Mouse (Mus musculus) hindbrain, embryonic 14.5 days (tissue): ENCODE measurements around the gene Gm49396. TPM values are rescaled to one million over a fixed set of nuclear protein-coding genes. Genes with fewer than 3 reads are reported as not detected.

Experiments
- ATAC-seq: fragments of 200-750 bp; cut with Nextera tagmentation; 2 replicates; pipeline ENCODE4 v1.8.0; 2017; ENCODE audit warnings: moderate number of reproducible peaks, mild to moderate bottlenecking, moderate TSS enrichment, moderate library complexity; ENCODE audit not compliant: low FRiP score
- DNase-seq: peaks from one replicate; pipeline ENCODE4 v3.0.0-alpha.2; 2015; ENCODE audit warnings: low spot score
- H3K27ac ChIP-seq: fragments of 300-500 bp; sonication (generic); 2 replicates; pipeline ENCODE4 v1.5.1; 2014; ENCODE audit warnings: mild to moderate bottlenecking, moderate library complexity
- H3K27me3 ChIP-seq: fragments of 300-500 bp; sonication (generic); 2 replicates; pipeline ENCODE4 v1.6.1; 2014; ENCODE audit warnings: mild to moderate bottlenecking, low read length, mixed read lengths; ENCODE audit not compliant: control insufficient read depth, insufficient read depth
- H3K36me3 ChIP-seq: fragments of 300-500 bp; sonication (generic); replicated peaks from 2 replicates; pipeline ENCODE4 v1.6.1; 2014; ENCODE audit not compliant: control insufficient read depth, insufficient read depth
- H3K4me1 ChIP-seq: fragments of 300-500 bp; sonication (generic); replicated peaks from 2 replicates; pipeline ENCODE4 v1.6.1; 2014; ENCODE audit warnings: antibody characterized with exemption, low read length, mixed read lengths; ENCODE audit not compliant: control insufficient read depth, insufficient read depth
- H3K4me2 ChIP-seq: fragments of 300-500 bp; sonication (generic); replicated peaks from 2 replicates; pipeline ENCODE4 v1.6.1; 2014; ENCODE audit warnings: mild to moderate bottlenecking, moderate library complexity
- H3K4me3 ChIP-seq: fragments of 300-500 bp; sonication (generic); replicated peaks from 2 replicates; pipeline ENCODE4 v1.5.1; 2014; ENCODE audit warnings: mild to moderate bottlenecking, low read length
- H3K9ac ChIP-seq: fragments of 300-500 bp; sonication (generic); 2 replicates; pipeline ENCODE4 v1.6.1; 2014
- H3K9me3 ChIP-seq: fragments of 300-500 bp; sonication (generic); 2 replicates; pipeline ENCODE4 v1.6.1; 2016; ENCODE audit warnings: low read length; ENCODE audit not compliant: control insufficient read depth
- WGBS: fragments of 180-500 bp; shearing (Covaris S2); extraction: QIAGEN DNeasy Blood & Tissue Kit; methylation state at CpG from one replicate; pipeline ENCODE4 v1.1.7; 2014; 5-methylcytosine and 5-hydroxymethylcytosine counted together
- polyA plus RNA-seq: library from polyadenylated mRNA; unstranded; fragments of >200 nt; fragmentation: Nextera tagmentation; extraction: Ambion mirVana; gene quantifications from 2 replicates; pipeline ENCODE4 v1.2.1, GENCODE M21; 2014

Gene Gm49396
- polyA plus RNA-seq, 1 experiment from 2014 or later: 6.5 TPM

DNA sequence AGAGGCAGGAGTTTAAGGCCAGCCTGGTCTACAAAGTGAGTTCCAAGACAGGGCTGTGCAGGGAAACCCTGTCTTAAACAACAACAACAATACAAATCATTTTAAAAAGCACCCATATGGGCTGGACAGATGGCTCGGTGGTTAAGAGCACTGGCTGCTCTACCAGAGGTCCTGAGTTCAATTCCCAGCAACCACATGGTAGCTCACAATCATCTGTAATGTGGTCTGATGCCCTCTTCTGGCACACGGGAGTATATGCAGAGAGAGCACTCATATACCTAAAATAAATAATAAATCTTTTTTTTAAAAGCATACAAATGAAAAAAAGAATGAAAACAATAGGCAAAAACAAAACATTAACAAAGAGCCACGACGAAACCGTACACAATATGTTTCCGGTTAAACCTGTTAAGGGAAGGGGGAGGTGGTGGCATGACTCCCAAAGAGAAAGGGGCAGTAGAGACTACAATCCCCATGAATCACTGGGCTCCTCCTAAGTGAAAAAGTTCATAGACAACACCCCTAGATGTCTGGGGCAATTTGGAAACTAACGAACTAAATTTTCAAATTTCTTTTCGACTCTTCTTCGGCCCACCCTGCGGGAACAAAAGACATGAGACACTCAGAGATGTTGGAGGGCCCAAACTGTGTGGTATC lies 11.6 kb upstream of the Gm49396 start:
- Histone ChIP-seq H3K9ac (peak overlapping the region; percentile 58), H3K27ac (peak overlapping the region; percentile 91), H3K4me1 (peaks cover 13% of the 10 kb centered on the region), H3K4me3 (peak overlapping the region; percentile 54), H3K9me3 (no peaks in the 10 kb centered on the region), H3K27me3 (peaks cover 8% of the 10 kb centered on the region; the same call in 1 of the 2 replicates), H3K4me2 (peak overlapping the region; percentile 74), H3K36me3 (peaks cover 34% of the 10 kb centered on the region)
- DNase-seq: peak; percentile 82
- peak; percentile 58 for ATAC-seq
- WGBS: 4% methylated on average over 10 of the region's 10 CpGs

DNA sequence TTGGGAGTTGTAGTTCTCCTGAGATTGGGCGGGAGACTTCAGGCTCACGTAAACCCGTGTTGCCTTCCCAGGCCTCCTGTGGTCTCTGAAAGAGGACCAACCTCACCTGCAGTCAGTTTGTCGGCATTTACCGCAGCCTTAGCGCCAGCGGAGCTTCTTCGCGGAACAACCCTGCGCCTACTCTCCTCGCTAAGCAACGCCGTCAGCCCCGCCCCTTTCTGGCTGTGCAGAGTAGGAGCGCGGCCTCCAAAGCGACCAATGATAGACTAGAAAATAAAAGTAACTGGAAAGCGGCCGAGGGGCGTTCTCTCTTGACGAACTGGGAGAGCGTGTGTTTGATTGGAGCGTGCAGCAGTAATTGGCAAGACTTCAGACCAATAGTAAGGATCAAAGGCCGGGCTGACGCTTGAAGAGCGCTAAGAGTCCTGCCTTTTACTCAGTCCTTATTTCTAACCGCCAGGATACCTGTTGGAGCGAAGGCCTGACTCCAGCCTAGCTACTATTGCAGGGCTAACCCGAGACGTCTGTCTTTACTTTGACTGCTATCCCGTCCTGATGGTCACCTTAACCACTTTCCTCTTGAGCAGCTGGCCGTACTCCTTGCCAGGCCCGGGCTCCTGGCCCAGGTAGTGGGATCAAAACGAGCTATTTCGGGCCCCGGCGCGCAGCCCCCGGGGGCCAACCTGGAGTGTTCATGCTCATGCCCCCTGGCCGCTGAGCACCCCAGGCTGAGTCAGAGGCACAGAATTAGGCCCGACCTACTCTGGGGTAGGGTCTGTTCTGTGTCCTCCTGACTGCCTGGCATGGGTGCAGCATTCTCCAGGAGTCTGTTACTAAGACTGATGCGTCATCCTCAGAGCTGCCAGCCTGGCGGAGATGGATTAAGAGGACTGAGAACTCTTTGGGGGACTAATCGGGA lies 10.8 kb upstream of the Gm49396 start, which contains the start of the genes Hspb6 and Proser3:
Gene Hspb6, plus strand, starts transcription at position 77 of the 919 bp plus-strand sequence.
Gene Proser3, minus strand, starts transcription at position 198 of the 919 bp plus-strand sequence.
- DNase-seq: peak; percentile 97
- Histone ChIP-seq H3K36me3 (peaks cover 36% of the 10 kb centered on the region), H3K9ac (peak within 1 kb of the TSS; percentile 58), H3K4me3 (peak within 1 kb of the TSS; percentile 54), H3K4me1 (peaks cover 13% of the 10 kb centered on the region), H3K9me3 (no peaks in the 10 kb centered on the region), H3K4me2 (peak within 1 kb of the TSS; percentile 74), H3K27ac (peak within 1 kb of the TSS; percentile 91), H3K27me3 (peaks cover 8% of the 10 kb centered on the region; the same call in 1 of the 2 replicates)
- WGBS: under 1% methylated on average over 44 of the region's 44 CpGs
- peak; percentile 95 for ATAC-seq

DNA sequence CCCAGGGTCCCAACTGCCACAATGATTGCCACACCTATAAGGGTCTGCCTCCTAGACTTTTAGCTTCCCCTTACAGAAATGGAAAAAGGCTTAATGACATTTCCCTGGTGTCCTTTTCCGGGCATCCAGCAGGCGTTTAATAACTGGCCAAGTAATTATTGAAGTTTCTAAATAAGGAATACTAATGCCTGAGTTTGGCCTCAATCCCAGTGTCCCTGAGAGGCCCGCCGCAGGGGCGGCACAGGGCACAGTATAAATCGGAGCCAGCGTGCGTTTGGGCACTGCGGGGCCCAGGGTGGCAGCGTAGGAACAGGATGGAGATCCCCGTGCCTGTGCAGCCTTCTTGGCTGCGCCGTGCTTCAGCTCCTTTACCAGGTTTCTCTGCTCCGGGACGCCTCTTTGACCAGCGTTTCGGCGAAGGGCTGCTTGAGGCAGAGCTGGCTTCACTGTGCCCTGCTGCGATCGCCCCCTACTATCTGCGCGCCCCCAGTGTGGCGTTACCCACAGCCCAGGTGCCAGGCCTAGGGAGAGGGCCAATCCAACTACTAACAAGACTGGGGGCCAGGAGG lies 10.0 kb upstream of the Gm49396 start:
- Histone ChIP-seq H3K4me3 (peak overlapping the region; percentile 54), H3K9me3 (no peaks in the 10 kb centered on the region), H3K4me2 (peak overlapping the region; percentile 74), H3K4me1 (peaks cover 14% of the 10 kb centered on the region), H3K9ac (peak overlapping the region; percentile 50; the same call in 1 of the 2 replicates), H3K27me3 (peaks cover 8% of the 10 kb centered on the region; the same call in 1 of the 2 replicates), H3K36me3 (peaks cover 36% of the 10 kb centered on the region), H3K27ac (peak overlapping the region; percentile 61; the same call in 1 of the 2 replicates)
- DNase-seq (no peak), ATAC-seq (no peak)
- 7% methylated on average over 23 of the region's 23 CpGs for WGBS

DNA sequence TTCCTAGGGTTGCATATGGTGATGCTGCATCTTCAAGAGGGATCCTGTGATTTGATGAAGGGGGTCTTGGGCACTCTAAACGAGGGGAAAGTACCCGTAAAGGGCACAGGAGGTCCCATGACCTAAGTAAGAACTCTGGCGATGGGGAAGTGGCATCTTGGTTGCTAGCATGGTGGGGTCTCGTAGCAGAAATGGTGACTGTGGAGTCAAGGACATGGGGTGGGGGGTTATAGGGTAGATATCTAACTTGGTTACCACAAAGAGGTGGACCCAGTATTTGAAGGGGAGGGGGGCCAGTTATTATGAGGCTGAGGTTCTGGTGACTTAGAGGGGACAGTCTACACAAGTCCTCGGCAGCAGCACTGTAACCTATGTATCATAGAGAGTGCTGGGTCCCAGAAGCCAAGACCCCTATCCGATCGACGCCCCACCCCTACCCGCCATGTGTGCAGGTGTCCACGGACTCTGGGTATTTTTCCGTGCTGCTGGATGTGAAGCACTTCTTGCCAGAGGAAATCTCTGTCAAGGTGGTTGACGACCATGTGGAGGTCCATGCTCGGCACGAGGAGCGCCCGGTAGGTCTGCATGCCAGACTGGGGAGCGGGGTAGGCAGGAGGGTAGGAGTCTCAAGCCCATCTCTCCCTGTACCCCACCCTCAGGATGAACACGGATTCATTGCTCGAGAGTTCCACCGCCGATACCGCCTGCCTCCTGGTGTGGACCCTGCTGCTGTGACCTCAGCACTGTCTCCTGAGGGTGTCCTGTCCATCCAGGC lies 9.1 kb upstream of the Gm49396 start:
- 87% methylated on average over 22 of the region's 22 CpGs for whole genome bisulfite sequencing
- Histone ChIP-seq H3K9ac (no peak overlapping the region), H3K36me3 (peaks cover 30% of the 10 kb centered on the region)

GRCm38 (mm10) chr7:30556894-30557536 lies 6.1 kb upstream of the Gm49396 start:
- Histone ChIP-seq H3K9ac (no peak overlapping the region), H3K9me3 (no peaks in the 10 kb centered on the region), H3K36me3 (peaks cover 30% of the 10 kb centered on the region), H3K27me3 (peaks cover 8% of the 10 kb centered on the region; the same call in 1 of the 2 replicates), H3K27ac (no peak overlapping the region), H3K4me2 (no peak overlapping the region), H3K4me1 (peaks cover 29% of the 10 kb centered on the region), H3K4me3 (no peak overlapping the region)
- 94% methylated on average over 18 of the region's 18 CpGs for WGBS
- ATAC-seq (no peak), DNase-seq (no peak)

More for the DNA sequence above, 9.1 kb upstream of the Gm49396 start:
- no peak overlapping the region for H3K4me3 ChIP-seq
- peaks cover 8% of the 10 kb centered on the region; the same call in 1 of the 2 replicates for H3K27me3 ChIP-seq
- DNase-seq (no peak), ATAC-seq (no peak)
- peak overlapping the region; percentile 74 for H3K4me2 ChIP-seq
- H3K27ac ChIP-seq: no peak overlapping the region
- no peaks in the 10 kb centered on the region for H3K9me3 ChIP-seq
- H3K4me1 ChIP-seq: peaks cover 23% of the 10 kb centered on the region

- ATAC-seq (no peak), DNase-seq (no peak)
- Histone ChIP-seq H3K36me3 (peaks cover 30% of the 10 kb centered on the region), H3K27ac (no peak overlapping the region), H3K9ac (no peak overlapping the region), H3K4me3 (peak overlapping the region; percentile 62; the same call in 1 of the 2 replicates), H3K9me3 (no peaks in the 10 kb centered on the region), H3K4me1 (peaks cover 27% of the 10 kb centered on the region), H3K4me2 (peak overlapping the region; percentile 99), H3K27me3 (peaks cover 8% of the 10 kb centered on the region; the same call in 1 of the 2 replicates)
- WGBS: 88% methylated on average over 13 of the region's 13 CpGs
Measured at GRCm38 (mm10) chr7:30557901-30558514, 5.1 kb upstream of the Gm49396 start.

GRCm38 (mm10) chr7:30558656-30559442 lies 4.3 kb upstream of the Gm49396 start:
- Histone ChIP-seq H3K9me3 (no peaks in the 10 kb centered on the region), H3K36me3 (peaks cover 30% of the 10 kb centered on the region), H3K4me1 (peaks cover 21% of the 10 kb centered on the region), H3K27me3 (peaks cover 6% of the 10 kb centered on the region; the same call in 1 of the 2 replicates), H3K4me2 (peak overlapping the region; percentile 99), H3K9ac (peak overlapping the region; percentile 82), H3K27ac (peak overlapping the region; percentile 61; the same call in 1 of the 2 replicates), H3K4me3 (peak overlapping the region; percentile 62)
- no peak for DNase-seq
- ATAC-seq: no peak; the same call in 1 of the 2 replicates
- WGBS: 16% methylated on average over 12 of the region's 12 CpGs
